Mouse (Mus musculus): ENCODE measurements around the gene Ttll5.

Ttll5 gene

DNA sequence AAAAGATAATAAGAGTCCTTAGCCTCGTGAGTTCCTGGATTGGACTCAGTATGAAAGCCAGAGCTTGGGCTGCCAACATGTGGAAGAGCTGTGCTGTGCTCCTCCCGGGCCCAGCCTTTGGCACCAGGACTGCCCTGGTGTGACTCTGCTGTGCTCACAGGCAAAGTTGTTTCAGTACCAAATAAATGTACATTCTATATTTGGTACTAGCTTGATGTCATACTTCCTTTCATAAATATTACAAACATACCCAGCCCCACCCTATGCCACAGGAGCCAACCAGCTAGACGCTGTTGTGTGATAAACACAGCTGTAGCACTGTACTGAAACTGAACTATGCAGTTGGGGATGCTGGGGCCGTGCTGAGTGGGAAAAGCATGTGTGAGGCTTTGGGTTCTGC, 149.1 kb downstream of the Ttll5 start:
- DNase-seq, result no peak

GRCm38 (mm10) chr12:85974030-85974429, 149.6 kb downstream of the Ttll5 start:
- DNase-seq, result no peak

GRCm38 (mm10) chr12:85979996-85980395, 155.5 kb downstream of the Ttll5 start:
- no peak for DNase-seq

- DNase-seq, result no peak
These were observed 161.1 kb downstream of the Ttll5 start for GRCm38 (mm10) chr12:85985524-85985923.

GRCm38 (mm10) chr12:85986024-85986423, 161.6 kb downstream of the Ttll5 start:
- no peak for DNase-seq

- DNase-seq, result no peak
These were observed 162.3 kb downstream of the Ttll5 start for GRCm38 (mm10) chr12:85986540-85987443.

GRCm38 (mm10) chr12:85987444-85987889, 163.0 kb downstream of the Ttll5 start:
- no peak for DNase-seq

DNA sequence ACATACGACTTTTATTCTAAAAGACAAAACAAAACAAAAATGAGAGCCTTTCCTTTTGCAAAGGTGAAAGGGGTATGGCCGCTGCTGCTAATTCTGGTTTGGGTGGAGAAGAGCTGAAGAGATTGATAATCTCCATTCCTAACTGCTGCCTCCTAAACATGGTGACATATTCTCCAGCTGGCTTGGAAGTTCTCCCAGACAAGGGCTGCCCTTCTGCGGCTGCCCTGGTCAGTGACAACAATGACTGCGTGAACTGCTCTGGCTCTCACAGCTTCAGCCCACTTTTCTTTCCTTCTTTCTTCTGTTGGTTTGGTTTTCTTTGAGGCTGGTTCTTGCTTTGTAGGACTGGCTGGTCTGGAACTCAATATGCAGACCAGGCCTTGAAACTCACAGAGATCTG, 163.7 kb downstream of the Ttll5 start:
- no peak for DNase-seq

DNA sequence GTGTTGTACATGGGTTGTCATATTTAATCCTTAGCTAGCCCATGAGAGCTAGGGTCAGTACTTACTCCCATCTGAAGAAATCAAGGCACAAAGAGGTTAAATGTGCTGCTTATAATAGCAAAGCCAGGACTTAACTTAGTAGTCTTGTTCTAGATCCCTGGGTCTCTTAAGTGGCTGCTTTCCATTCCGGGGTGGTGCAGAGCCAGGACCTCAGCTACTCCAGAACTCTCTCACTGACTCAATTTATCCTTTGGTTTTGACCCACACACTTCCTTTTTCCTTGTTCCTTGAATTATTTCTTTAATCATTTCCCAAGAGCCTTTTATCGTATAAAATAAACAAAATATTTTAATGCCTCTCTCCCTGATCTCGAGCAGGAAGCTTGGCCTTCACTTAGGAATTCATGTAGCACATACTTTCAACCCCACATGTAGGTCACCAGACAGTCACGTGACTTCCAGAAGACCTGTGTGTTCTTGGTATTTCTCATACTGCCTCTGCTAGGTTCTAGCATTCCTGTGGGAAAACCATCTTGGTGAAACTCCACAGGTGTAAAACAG, 164.4 kb downstream of the Ttll5 start:
- DNase-seq, result no peak

- no peak for DNase-seq
These were observed 167.8 kb downstream of the Ttll5 start for GRCm38 (mm10) chr12:85992013-85992837.

DNA sequence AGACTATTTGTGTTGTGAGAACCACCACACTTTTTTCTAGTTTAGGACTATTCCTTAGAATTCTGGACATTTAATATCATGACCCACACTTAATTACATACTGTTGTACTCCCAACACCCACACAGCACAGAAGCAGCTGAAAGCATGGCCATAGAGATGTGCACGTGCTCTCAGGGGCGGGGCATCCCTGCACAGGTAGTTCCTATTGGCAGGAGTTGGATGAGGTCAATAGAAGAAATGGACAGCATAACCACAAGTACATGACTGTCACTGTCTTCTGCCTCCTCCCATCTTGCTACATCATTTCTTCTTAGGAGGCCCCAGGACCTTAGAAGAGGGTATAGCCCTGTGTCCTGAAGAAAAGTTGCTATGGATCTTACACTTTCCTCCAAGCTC, 168.4 kb downstream of the Ttll5 start:
- DNase-seq, result no peak

- DNase-seq, result no peak
These were observed 169.4 kb downstream of the Ttll5 start for GRCm38 (mm10) chr12:85993790-85994360.

- DNase-seq, result no peak
These were observed 176.2 kb downstream of the Ttll5 start for GRCm38 (mm10) chr12:86000641-86001073.

DNA sequence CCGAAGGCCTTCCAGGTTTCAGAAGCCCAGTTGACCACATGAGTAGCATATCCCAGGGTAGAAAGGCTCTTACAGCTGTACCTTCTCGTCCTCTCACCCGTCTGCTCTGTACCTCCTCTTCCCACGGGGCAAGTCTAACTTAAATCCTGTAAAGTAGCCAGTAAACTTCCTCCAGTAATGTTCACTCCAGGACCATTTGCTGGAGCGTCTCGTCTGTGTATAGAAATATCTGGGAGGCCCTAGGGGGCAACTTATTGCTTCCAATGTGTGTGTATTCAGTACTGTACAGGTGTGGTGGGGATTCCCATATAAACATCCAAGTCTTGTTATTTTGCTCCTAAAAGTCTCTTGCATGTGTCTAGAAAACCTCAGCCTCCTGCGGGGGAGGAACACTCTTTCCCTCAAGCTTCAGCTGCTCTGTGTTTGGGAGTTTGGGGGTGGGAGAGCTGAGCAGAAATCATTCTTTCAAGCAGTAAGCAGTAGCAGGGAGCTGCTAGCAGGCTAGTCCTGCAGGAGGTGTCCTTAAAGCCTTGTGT, 176.7 kb downstream of the Ttll5 start:
- no peak for DNase-seq

DNA sequence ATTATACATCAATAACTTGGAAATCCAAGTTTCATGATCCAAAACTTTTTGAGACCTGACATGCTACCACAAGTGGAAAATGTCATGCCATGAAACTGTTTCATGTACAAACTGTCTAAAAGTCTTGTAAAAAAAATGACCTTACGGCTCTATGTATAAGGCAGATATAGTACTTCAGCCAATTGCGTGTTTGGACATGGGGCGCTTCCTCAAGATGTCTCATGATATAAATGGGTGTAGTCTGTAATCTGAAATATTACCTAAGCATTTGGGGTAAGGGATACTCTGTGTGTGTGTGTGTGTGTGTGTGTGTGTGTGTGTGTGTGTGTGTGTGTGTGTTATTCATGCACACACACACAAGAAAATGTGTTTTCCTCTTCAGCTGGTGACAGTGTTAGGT, 180.2 kb downstream of the Ttll5 start:
- no peak for DNase-seq

GRCm38 (mm10) chr12:86007377-86007776, 182.9 kb downstream of the Ttll5 start:
- no peak for DNase-seq

DNA sequence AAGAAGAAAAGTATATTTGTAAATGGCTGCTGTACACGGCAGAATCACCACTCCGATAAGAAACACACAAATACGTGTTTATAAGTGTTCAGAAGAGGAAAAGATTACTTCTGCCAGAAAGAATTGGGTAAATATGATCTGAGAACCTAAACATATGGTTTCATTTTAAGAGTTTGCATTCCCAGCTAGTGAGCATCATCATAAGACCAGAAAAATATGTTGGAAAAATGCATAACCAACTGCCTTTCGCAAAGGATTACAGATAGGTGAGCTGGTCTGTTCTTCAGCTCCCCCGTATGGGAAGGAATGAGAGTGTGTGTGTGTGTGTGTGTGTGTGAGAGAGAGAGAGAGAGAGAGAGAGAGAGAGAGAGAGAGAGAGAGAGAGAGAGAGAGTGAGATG, 186.2 kb downstream of the Ttll5 start:
- no peak for DNase-seq

DNA sequence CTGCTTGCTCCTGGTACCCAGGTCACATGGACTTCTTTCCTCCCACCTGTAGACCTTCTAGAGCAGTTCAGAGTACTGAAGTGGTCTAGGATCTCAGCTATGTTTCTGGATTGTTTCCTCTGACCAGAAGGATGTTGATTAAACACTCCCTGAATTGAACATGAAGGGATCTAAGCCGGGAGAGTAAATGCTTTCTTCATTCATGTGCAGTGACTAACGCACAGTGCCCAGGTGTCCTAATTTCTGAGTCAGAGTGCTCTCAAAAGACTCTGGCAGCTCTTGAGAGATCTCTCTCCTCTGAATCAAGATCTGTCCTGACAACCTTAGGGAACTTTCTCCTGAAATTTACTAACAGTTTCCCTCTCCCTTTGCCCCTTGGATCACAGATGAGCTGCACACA, 187.7 kb downstream of the Ttll5 start:
- DNase-seq, result no peak

DNA sequence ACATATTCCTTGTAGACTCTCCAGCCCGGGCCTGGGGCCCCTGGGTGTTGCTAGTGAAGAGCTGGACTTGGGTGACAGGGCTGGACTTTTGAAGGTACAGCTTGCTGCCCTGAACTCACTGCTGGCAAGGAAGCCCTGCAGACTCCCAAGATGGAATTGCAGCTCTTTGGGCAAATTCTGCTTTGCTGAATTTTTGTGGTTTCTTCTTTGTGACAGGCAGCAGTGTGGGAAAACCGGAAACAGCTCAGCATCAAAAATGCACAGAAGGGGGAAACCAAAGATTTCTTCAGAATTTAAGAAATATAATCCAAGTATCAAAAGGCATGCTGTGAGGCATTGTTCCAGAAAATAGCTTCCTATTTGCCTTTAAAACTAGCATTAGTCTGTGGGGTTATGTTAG, 189.7 kb downstream of the Ttll5 start:
- DNase-seq, result no peak

DNA sequence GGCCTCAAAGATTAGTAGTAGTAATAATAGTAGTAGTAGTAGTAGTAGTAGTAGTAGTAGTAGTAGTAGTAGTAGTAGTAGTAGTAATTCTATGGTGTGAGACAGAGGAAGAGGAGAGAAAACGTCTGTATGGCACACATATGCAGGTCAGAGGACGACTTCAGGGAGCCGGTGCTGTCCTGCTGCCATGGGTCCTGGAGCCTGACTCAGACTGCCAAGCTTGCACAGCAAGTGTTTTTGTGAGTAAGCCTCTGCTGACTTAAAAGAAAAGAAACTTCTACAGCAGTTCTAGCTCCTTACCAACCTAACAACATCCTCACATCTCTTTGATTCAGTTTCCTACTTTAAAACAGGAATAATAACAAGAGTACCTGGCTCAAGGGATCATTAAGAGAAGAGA, 190.2 kb downstream of the Ttll5 start:
- DNase-seq, result no peak

DNA sequence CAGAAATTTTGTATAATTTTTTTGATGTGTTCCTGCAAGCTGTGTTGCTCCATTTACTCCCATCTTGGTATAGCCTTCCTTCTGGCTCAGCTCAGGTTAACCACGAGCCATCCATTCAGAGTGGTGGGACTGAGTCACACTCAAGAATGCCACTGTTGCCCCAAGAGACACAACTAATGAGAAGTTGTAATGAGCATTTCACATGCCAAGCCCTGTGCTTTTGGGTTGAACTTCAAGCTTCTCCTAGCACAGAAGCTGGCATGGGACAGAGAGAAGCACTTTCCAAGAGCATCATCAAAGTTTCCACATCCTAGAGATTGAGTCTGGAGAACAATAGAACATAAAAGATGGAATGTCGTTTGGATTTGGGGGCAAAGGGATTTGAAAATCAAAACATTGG, 190.7 kb downstream of the Ttll5 start:
- DNase-seq, result no peak

- no peak for DNase-seq
These were observed 192.9 kb downstream of the Ttll5 start for GRCm38 (mm10) chr12:86017360-86017759.

- no peak for DNase-seq
These were observed 197.1 kb downstream of the Ttll5 start for GRCm38 (mm10) chr12:86021583-86021982.

Measured in cerebellum, adult 8-10 months (tissue).